Mouse (Mus musculus) ovary, postnatal 10 days (tissue): ENCODE measurements around the gene Sipa1l1.
"Not testable (repeated sequence)": the region's sequence is repeated elsewhere in the genome, so short reads cannot be mapped to it uniquely, and the experiment has no call there.

Experiments
- DNase-seq: peaks from one replicate; pipeline ENCODE4 v3.0.0; 2022; ENCODE audit warnings: low spot score

The Sipa1l1 gene

GRCm38 (mm10) chr12:82175709-82176108 lies 6.6 kb downstream of the Sipa1l1 start:
- DNase-seq: no peak

GRCm38 (mm10) chr12:82178636-82179035 lies 9.5 kb downstream of the Sipa1l1 start:
- no peak for DNase-seq

- no peak for DNase-seq
Measured at GRCm38 (mm10) chr12:82179626-82180025, 10.5 kb downstream of the Sipa1l1 start.

- not testable (repeated sequence) for DNase-seq
Measured at GRCm38 (mm10) chr12:82186156-82186555, 17.0 kb downstream of the Sipa1l1 start.

- DNase-seq: no peak
Measured at GRCm38 (mm10) chr12:82186740-82187139, 17.6 kb downstream of the Sipa1l1 start.

GRCm38 (mm10) chr12:82187178-82187839 lies 18.2 kb downstream of the Sipa1l1 start:
- no peak for DNase-seq

- no peak for DNase-seq
Measured at GRCm38 (mm10) chr12:82188321-82189075, 19.4 kb downstream of the Sipa1l1 start.

- no peak for DNase-seq
Measured at GRCm38 (mm10) chr12:82189076-82189675, 20.1 kb downstream of the Sipa1l1 start.

- no peak for DNase-seq
Measured at GRCm38 (mm10) chr12:82189715-82190581, 20.8 kb downstream of the Sipa1l1 start.

GRCm38 (mm10) chr12:82190582-82190965 lies 21.5 kb downstream of the Sipa1l1 start:
- no peak for DNase-seq

GRCm38 (mm10) chr12:82191686-82192085 lies 22.6 kb downstream of the Sipa1l1 start:
- DNase-seq: no peak

- no peak for DNase-seq
Measured at GRCm38 (mm10) chr12:82192641-82193054, 23.5 kb downstream of the Sipa1l1 start.

GRCm38 (mm10) chr12:82193476-82193875 lies 24.4 kb downstream of the Sipa1l1 start:
- no peak for DNase-seq

- DNase-seq: no peak
Measured at GRCm38 (mm10) chr12:82194919-82195318, 25.8 kb downstream of the Sipa1l1 start.

- DNase-seq: no peak
Measured at GRCm38 (mm10) chr12:82196213-82196612, 27.1 kb downstream of the Sipa1l1 start.

- no peak for DNase-seq
Measured at GRCm38 (mm10) chr12:82196615-82197146, 27.6 kb downstream of the Sipa1l1 start.

- no peak for DNase-seq
Measured at GRCm38 (mm10) chr12:82197207-82197606, 28.1 kb downstream of the Sipa1l1 start.

- no peak for DNase-seq
Measured at GRCm38 (mm10) chr12:82199286-82199685, 30.2 kb downstream of the Sipa1l1 start.

- DNase-seq: no peak
Measured at GRCm38 (mm10) chr12:82204106-82204505, 35.0 kb downstream of the Sipa1l1 start.

GRCm38 (mm10) chr12:82206857-82207647 lies 37.9 kb downstream of the Sipa1l1 start:
- no peak for DNase-seq

GRCm38 (mm10) chr12:82208046-82208445 lies 38.9 kb downstream of the Sipa1l1 start:
- DNase-seq: no peak
